Mouse (Mus musculus) spleen, adult 2 months (tissue): ENCODE results near the gene Svs2.

Experiments used
- CTCF ChIP-seq: fragments of 200-500 bp; IDR thresholded peaks from 2 replicates; pipeline ENCODE4 v1.5.1; 2011; ENCODE audit warnings: mild to moderate bottlenecking, inconsistent platforms; ENCODE audit not compliant: insufficient read depth, insufficient read length, insufficient replicate concordance; ENCODE audit errors: extremely low read depth
- POLR2A ChIP-seq: fragments of 200-500 bp; IDR thresholded peaks from 2 replicates; pipeline ENCODE4 v1.6.1; 2011; ENCODE audit warnings: low read depth, low read length, inconsistent platforms

- TF ChIP-seq CTCF (no peak), POLR2A (no peak)
Measured at GRCm38 (mm10) chr2:164278359-164278758, 40.1 kb upstream of the Svs2 start, which contains the start of gene Svs4.
